Mouse (Mus musculus) liver, embryonic 14.5 days (tissue): Measurements from ENCODE around the gene 2810408A11Rik. TPM values are rescaled to one million over a fixed set of nuclear protein-coding genes. Genes with fewer than 3 reads are reported as not detected.

Source experiments
- ATAC-seq: fragments of 200-750 bp; cut with Nextera tagmentation; 2 replicates; pipeline ENCODE4 v1.8.0; 2017; ENCODE audit warnings: moderate number of reproducible peaks, mild to moderate bottlenecking, moderate library complexity; ENCODE audit not compliant: insufficient read depth
- DNase-seq, 3 experiments: peaks; one replicate each; pipeline ENCODE4 v3.0.0-alpha.2; 2012 to 2013; ENCODE audit warnings: low read depth in 3 of 3, low spot score in 3 of 3
- H3K27ac ChIP-seq: fragments of 300-500 bp; sonication (generic); 2 replicates; pipeline ENCODE4 v1.5.1; 2014; ENCODE audit warnings: moderate library complexity, mild to moderate bottlenecking, control low read depth, inconsistent platforms
- H3K27me3 ChIP-seq: fragments of 300-500 bp; sonication (generic); 2 replicates; pipeline ENCODE4 v1.6.1; 2014; ENCODE audit warnings: mild to moderate bottlenecking, low read length, moderate library complexity; ENCODE audit not compliant: control insufficient read depth, insufficient read depth
- H3K36me3 ChIP-seq: fragments of 300-500 bp; sonication (generic); replicated peaks from 2 replicates; pipeline ENCODE4 v1.6.1; 2014; ENCODE audit warnings: low read depth; ENCODE audit not compliant: control insufficient read depth, insufficient read depth
- H3K4me1 ChIP-seq, 2 experiments: fragments of 200-500 bp in 1 of 2; fragments of 300-500 bp in 1 of 2; sonication (generic) in 1 of 2; replicated peaks; 2 replicates each; pipeline ENCODE4 v1.6.1; 2012 to 2014; ENCODE audit warnings: antibody characterized with exemption in 1 of 2, inconsistent platforms in 1 of 2, low read length in 1 of 2; ENCODE audit not compliant: control insufficient read depth in 2 of 2, insufficient read depth in 2 of 2
- H3K4me2 ChIP-seq: fragments of 300-500 bp; sonication (generic); 2 replicates; pipeline ENCODE4 v1.6.1; 2014; ENCODE audit warnings: low read depth, mild to moderate bottlenecking, control low read depth, moderate library complexity
- H3K4me3 ChIP-seq, 2 experiments: fragments of 200-500 bp in 1 of 2; fragments of 300-500 bp in 1 of 2; sonication (generic) in 1 of 2; 2 replicates each; pipeline ENCODE4 v1.5.1; 2012 to 2014; ENCODE audit warnings: low read depth in 2 of 2, low read length in 2 of 2, mild to moderate bottlenecking in 2 of 2, control low read depth in 1 of 2, inconsistent platforms in 1 of 2, moderate library complexity in 1 of 2; ENCODE audit not compliant: insufficient read depth in 1 of 2
- H3K9ac ChIP-seq: fragments of 300-500 bp; sonication (generic); replicated peaks from 2 replicates; pipeline ENCODE4 v1.6.1; 2014; ENCODE audit warnings: mild to moderate bottlenecking, control low read depth, moderate library complexity
- H3K9me3 ChIP-seq: fragments of 300-500 bp; sonication (generic); 2 replicates; pipeline ENCODE4 v1.6.1; 2016; ENCODE audit warnings: low read length, mixed read lengths; ENCODE audit not compliant: control insufficient read depth
- CTCF ChIP-seq: IDR thresholded peaks from 2 replicates; pipeline ENCODE4 v1.5.1; 2016; ENCODE audit warnings: antibody characterized with exemption, low read depth, control low read depth
- EP300 ChIP-seq: IDR thresholded peaks from 2 replicates; pipeline ENCODE4 v1.6.1; 2016; ENCODE audit warnings: antibody characterized with exemption, low read depth
- WGBS: fragments of 180-500 bp; shearing (Covaris S2); extraction: QIAGEN DNeasy Blood & Tissue Kit; methylation state at CpG from one replicate; pipeline ENCODE4 v1.1.7; 2014; ENCODE audit not compliant: insufficient replicate concordance; 5-methylcytosine and 5-hydroxymethylcytosine counted together
- polyA plus RNA-seq, 2 experiments: library from polyadenylated mRNA; depleted of rRNA in 1 of 2; stranded (reverse) in 1 of 2; unstranded in 1 of 2; fragments of >200 nt; fragmentation: Nextera tagmentation in 1 of 2; extraction: Ambion mirVana in 1 of 2; gene quantifications; 2 replicates each; pipeline versions ENCODE4 v1.2.1 to v1.2.3; 2012 to 2014

2810408A11Rik gene
- polyA plus RNA-seq, 2 experiments = 0.48 to 0.93 TPM

- Histone ChIP-seq H3K4me3 (peak within 1 kb of the TSS; percentile 10 to 53), H3K9me3 (no peaks in the 10 kb centered on the region), H3K9ac (peak within 1 kb of the TSS; percentile 39; the same call in 1 of the 2 replicates), H3K36me3 (no peaks in the 10 kb centered on the region), H3K27ac (no peak within 1 kb of the TSS), H3K4me1 (peaks cover 10 to 12% of the 10 kb centered on the region in 2 experiments), H3K4me2 (peak within 1 kb of the TSS; percentile 73), H3K27me3 (peaks cover 53% of the 10 kb centered on the region)
- TF ChIP-seq CTCF (0 out of 2 replicates have a peak, but pooled peaks have one; percentile 18), EP300 (no peak)
- WGBS = 2% methylated on average over 61 of the region's 62 CpGs
- DNase-seq = peak in 1 of 3 experiments; percentile 74
- ATAC-seq = peak; percentile 75
These were observed 34.5 kb upstream of the 2810408A11Rik start, which contains the start of gene Ybx2 for GRCm38 (mm10) chr11:69935137-69935879. Gene Ybx2, plus strand, starts transcription at chr11:69935796.

- no peak for TF ChIP-seq CTCF
- TF ChIP-seq EP300 = no peak
- peak overlapping the region in 1 of 2 experiments; percentile 25; a peak in 2 of 4 replicates for H3K4me3 ChIP-seq
- H3K27ac ChIP-seq = no peak overlapping the region
- WGBS = 12% methylated on average over 6 of the region's 6 CpGs
- H3K36me3 ChIP-seq = no peaks in the 10 kb centered on the region
- ATAC-seq = no peak
- peaks cover 53% of the 10 kb centered on the region for H3K27me3 ChIP-seq
- H3K9ac ChIP-seq = no peak overlapping the region
- H3K9me3 ChIP-seq = no peaks in the 10 kb centered on the region
- DNase-seq = no peak
- H3K4me2 ChIP-seq = peak overlapping the region; percentile 73
- peaks cover 10 to 12% of the 10 kb centered on the region in 2 experiments for H3K4me1 ChIP-seq
These were observed 33.9 kb upstream of the 2810408A11Rik start for GRCm38 (mm10) chr11:69934681-69935080.

GRCm38 (mm10) chr11:69934169-69934568 is 33.4 kb upstream of the 2810408A11Rik start:
- H3K36me3 ChIP-seq = no peaks in the 10 kb centered on the region
- DNase-seq (peak; percentile 67 to 80 (median 71)), ATAC-seq (peak; percentile 59)
- H3K9ac ChIP-seq = no peak overlapping the region
- peak overlapping the region; percentile 8 to 25; a peak in 2 of 4 replicates for H3K4me3 ChIP-seq
- H3K9me3 ChIP-seq = no peaks in the 10 kb centered on the region
- H3K4me2 ChIP-seq = peak overlapping the region; percentile 73
- H3K4me1 ChIP-seq = peaks cover 10 to 12% of the 10 kb centered on the region in 2 experiments
- peaks cover 50% of the 10 kb centered on the region for H3K27me3 ChIP-seq
- WGBS = 2% methylated on average over 18 of the region's 18 CpGs
- no peak for TF ChIP-seq EP300
- peak; percentile 98 for TF ChIP-seq CTCF
- no peak overlapping the region for H3K27ac ChIP-seq

- 53% methylated on average over 4 of the region's 4 CpGs for WGBS
- H3K4me3 ChIP-seq = no peak overlapping the region
- H3K27ac ChIP-seq = no peak overlapping the region
- no peak overlapping the region for H3K9ac ChIP-seq
- DNase-seq = no peak
- peaks cover 39% of the 10 kb centered on the region for H3K27me3 ChIP-seq
- H3K36me3 ChIP-seq = no peaks in the 10 kb centered on the region
- TF ChIP-seq CTCF (no peak), EP300 (no peak)
- H3K4me1 ChIP-seq = peaks cover 10 to 12% of the 10 kb centered on the region in 2 experiments
- no peak overlapping the region for H3K4me2 ChIP-seq
- no peak for ATAC-seq
- no peaks in the 10 kb centered on the region for H3K9me3 ChIP-seq
These were observed 32.3 kb upstream of the 2810408A11Rik start for GRCm38 (mm10) chr11:69933066-69933465.

GRCm38 (mm10) chr11:69932254-69932653 is 31.5 kb upstream of the 2810408A11Rik start:
- peak; percentile 60 for TF ChIP-seq CTCF
- no peak for TF ChIP-seq EP300
- Histone ChIP-seq H3K4me2 (no peak overlapping the region), H3K27me3 (peaks cover 31% of the 10 kb centered on the region), H3K9me3 (no peaks in the 10 kb centered on the region), H3K9ac (no peak overlapping the region), H3K4me3 (no peak overlapping the region), H3K36me3 (no peaks in the 10 kb centered on the region), H3K4me1 (peaks cover 10 to 12% of the 10 kb centered on the region in 2 experiments), H3K27ac (no peak overlapping the region)
- no peak for DNase-seq
- ATAC-seq = no peak
- WGBS = 26% methylated on average over 3 of the region's 3 CpGs
